Mouse (Mus musculus) hindbrain, embryonic 10.5 days (tissue): ENCODE measurements around the gene Tnfsf11. TPM values are rescaled to one million over a fixed set of nuclear protein-coding genes. Genes with fewer than 3 reads are reported as not detected.

Experiments
- polyA plus RNA-seq: library from polyadenylated mRNA; unstranded; fragments of >200 nt; fragmentation: Nextera tagmentation; extraction: Ambion mirVana; gene quantifications from 2 replicates; pipeline ENCODE4 v1.2.1, GENCODE M21; 2016

Gene Tnfsf11
- polyA plus RNA-seq, 1 experiment from 2014 or later = 0.07 TPM

Other genes with a start within 250 kb of the Tnfsf11 start
- gene Fam216b, start 219.0 kb downstream of the Tnfsf11 start, polyA plus RNA-seq = not detected in 2 replicates
- 16.3 and 18.5 TPM in 2 replicates for gene Akap11, start 228.8 kb upstream of the Tnfsf11 start, polyA plus RNA-seq